Mouse (Mus musculus) neural tube, embryonic 11.5 days (tissue): ENCODE results near the gene Msi2. TPM values are rescaled to one million over a fixed set of nuclear protein-coding genes. Genes with fewer than 3 reads are reported as not detected.

Experiments
- ATAC-seq: fragments of 200-750 bp; cut with Nextera tagmentation; 2 replicates; pipeline ENCODE4 v1.8.0; 2017; ENCODE audit warnings: moderate number of reproducible peaks, mild to moderate bottlenecking, moderate TSS enrichment, moderate library complexity; ENCODE audit not compliant: insufficient read depth, low FRiP score, low TSS enrichment
- DNase-seq: peaks from one replicate; pipeline ENCODE4 v3.0.0-alpha.2; 2015; ENCODE audit warnings: low spot score
- H3K27ac ChIP-seq: fragments of 300-500 bp; sonication (generic); 2 replicates; pipeline ENCODE4 v1.5.1; 2014; ENCODE audit warnings: low read depth, mild to moderate bottlenecking, low read length
- H3K27me3 ChIP-seq: fragments of 300-500 bp; sonication (generic); 2 replicates; pipeline ENCODE4 v1.6.1; 2014; ENCODE audit warnings: mild to moderate bottlenecking, low read length, mixed read lengths; ENCODE audit not compliant: control insufficient read depth, insufficient read depth
- H3K36me3 ChIP-seq: fragments of 300-500 bp; sonication (generic); 2 replicates; pipeline ENCODE4 v1.6.1; 2014; ENCODE audit warnings: mild to moderate bottlenecking, low read length, moderate library complexity, mixed read lengths; ENCODE audit not compliant: control insufficient read depth, insufficient read depth
- H3K4me1 ChIP-seq: fragments of 300-500 bp; sonication (generic); 2 replicates; pipeline ENCODE4 v1.6.1; 2014; ENCODE audit warnings: low read length, mixed read lengths; ENCODE audit not compliant: control insufficient read depth, insufficient read depth
- H3K4me2 ChIP-seq: fragments of 300-500 bp; sonication (generic); 2 replicates; pipeline ENCODE4 v1.6.1; 2014; ENCODE audit warnings: low read depth, mild to moderate bottlenecking, moderate library complexity
- H3K4me3 ChIP-seq: fragments of 300-500 bp; sonication (generic); 2 replicates; pipeline ENCODE4 v1.5.1; 2014; ENCODE audit warnings: low read depth, low read length
- H3K9ac ChIP-seq: fragments of 300-500 bp; sonication (generic); 2 replicates; pipeline ENCODE4 v1.6.1; 2014; ENCODE audit warnings: mild to moderate bottlenecking, low read length
- H3K9me3 ChIP-seq: fragments of 300-500 bp; sonication (generic); 2 replicates; pipeline ENCODE4 v1.6.1; 2016; ENCODE audit warnings: low read length; ENCODE audit not compliant: control insufficient read depth
- WGBS: fragments of 180-500 bp; shearing (Covaris S2); extraction: QIAGEN DNeasy Blood & Tissue Kit; methylation state at CpG from one replicate; pipeline ENCODE4 v1.1.7; 2014; 5-methylcytosine and 5-hydroxymethylcytosine counted together
- polyA plus RNA-seq: library from polyadenylated mRNA; unstranded; fragments of >200 nt; fragmentation: Nextera tagmentation; extraction: Ambion mirVana; gene quantifications from 2 replicates; pipeline ENCODE4 v1.2.1, GENCODE M21; 2014

The Msi2 gene
- polyA plus RNA-seq, 1 experiment from 2014 or later, result 20.6 TPM

DNA sequence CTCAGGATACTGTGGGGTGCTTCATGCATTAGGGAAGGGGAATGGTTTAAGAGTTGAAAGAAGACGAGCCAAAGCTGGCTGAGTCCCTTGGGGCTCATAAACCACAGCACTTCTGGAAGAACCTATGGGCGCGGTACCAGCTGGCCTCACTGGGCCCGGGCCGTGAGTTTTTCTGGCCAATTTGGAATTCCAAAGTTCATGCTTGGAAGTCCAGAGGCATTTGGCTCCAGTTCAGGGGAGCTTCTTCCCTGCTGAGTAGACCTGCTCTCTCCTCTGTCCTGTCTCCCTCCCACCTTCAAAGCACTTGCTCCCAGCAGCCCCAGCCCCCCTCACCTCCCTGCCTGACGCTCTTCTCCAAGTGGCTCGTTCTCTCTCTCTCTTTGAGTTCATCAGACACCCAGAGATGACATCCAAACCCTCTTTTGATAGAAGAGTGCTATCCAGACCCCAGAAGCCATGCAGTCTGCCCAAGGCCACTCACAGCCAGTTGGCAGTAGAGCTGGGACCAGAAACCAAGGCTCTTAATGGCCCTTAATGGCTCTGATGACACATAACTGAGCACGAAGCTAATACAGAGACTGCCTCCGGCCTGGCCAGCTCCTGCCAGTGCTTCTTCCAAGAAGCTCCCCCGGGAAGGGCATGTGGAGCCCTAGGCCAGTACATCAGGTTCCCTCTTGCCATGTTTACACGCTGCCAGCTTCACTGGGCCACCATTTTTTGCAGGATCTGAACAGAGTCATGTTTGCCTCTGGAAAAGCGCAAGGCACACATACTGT lies 204.0 kb downstream of the Msi2 start:
- H3K4me2 ChIP-seq, result no peak overlapping the region
- no peak overlapping the region; the same call in 1 of the 2 replicates for H3K27ac ChIP-seq
- peaks cover 9% of the 10 kb centered on the region for H3K4me1 ChIP-seq
- H3K4me3 ChIP-seq, result no peak overlapping the region
- no peak overlapping the region for H3K9ac ChIP-seq
- 71% methylated on average over 12 of the region's 12 CpGs for WGBS
- DNase-seq (no peak), ATAC-seq (no peak)
- H3K27me3 ChIP-seq, result no peaks in the 10 kb centered on the region
- H3K9me3 ChIP-seq, result no peaks in the 10 kb centered on the region
- H3K36me3 ChIP-seq, result no peaks in the 10 kb centered on the region

- Histone ChIP-seq H3K27me3 (no peaks in the 10 kb centered on the region), H3K9me3 (no peaks in the 10 kb centered on the region), H3K27ac (no peak overlapping the region), H3K4me3 (no peak overlapping the region), H3K4me2 (no peak overlapping the region), H3K36me3 (no peaks in the 10 kb centered on the region), H3K9ac (no peak overlapping the region), H3K4me1 (peaks cover 14% of the 10 kb centered on the region)
- ATAC-seq (0 out of 2 replicates have a peak, but pooled peaks have one; percentile 16), DNase-seq (peak; percentile 60)
- 37% methylated on average over 4 of the region's 4 CpGs for WGBS
Measured at GRCm38 (mm10) chr11:88512580-88512979, 205.7 kb downstream of the Msi2 start.

GRCm38 (mm10) chr11:88510282-88510850 lies 207.9 kb downstream of the Msi2 start:
- no peak for ATAC-seq
- Histone ChIP-seq H3K27ac (no peak overlapping the region), H3K4me1 (peaks cover 20% of the 10 kb centered on the region)

DNA sequence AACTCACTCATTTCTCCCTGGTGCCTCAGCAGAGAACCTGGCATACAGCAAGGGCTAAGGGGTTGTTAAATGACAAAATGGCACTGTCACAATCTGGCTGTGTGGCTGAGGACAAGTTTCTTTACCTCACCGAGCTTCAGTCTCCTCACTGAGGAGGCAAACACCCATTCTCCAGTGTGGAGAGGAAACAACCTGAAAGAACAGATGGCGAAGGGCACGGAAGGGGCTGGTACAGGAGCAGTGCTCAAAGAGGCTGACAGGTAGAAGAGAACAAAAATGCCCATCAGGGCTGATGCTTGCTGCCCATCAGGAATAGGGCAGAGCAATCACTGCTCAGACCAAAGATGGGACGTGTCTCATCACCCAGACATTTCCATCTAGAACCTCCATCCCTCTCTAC lies 208.8 kb downstream of the Msi2 start:
- ATAC-seq (no peak), DNase-seq (no peak)
- no peak overlapping the region for H3K4me2 ChIP-seq
- no peaks in the 10 kb centered on the region for H3K27me3 ChIP-seq
- H3K9me3 ChIP-seq, result no peaks in the 10 kb centered on the region
- no peak overlapping the region for H3K27ac ChIP-seq
- no peak overlapping the region for H3K9ac ChIP-seq
- 89% methylated on average over 4 of the region's 4 CpGs for WGBS
- peaks cover 18% of the 10 kb centered on the region for H3K4me1 ChIP-seq
- H3K4me3 ChIP-seq, result no peak overlapping the region
- H3K36me3 ChIP-seq, result no peaks in the 10 kb centered on the region

More at GRCm38 (mm10) chr11:88510282-88510850, 207.9 kb downstream of the Msi2 start:
- DNase-seq, result no peak
- H3K9me3 ChIP-seq, result no peaks in the 10 kb centered on the region
- H3K4me3 ChIP-seq, result no peak overlapping the region
- 81% methylated on average over 8 of the region's 8 CpGs for WGBS
- H3K4me2 ChIP-seq, result no peak overlapping the region
- H3K36me3 ChIP-seq, result no peaks in the 10 kb centered on the region
- H3K9ac ChIP-seq, result no peak overlapping the region
- no peaks in the 10 kb centered on the region for H3K27me3 ChIP-seq

GRCm38 (mm10) chr11:88508133-88508532 lies 210.2 kb downstream of the Msi2 start:
- H3K9me3 ChIP-seq, result no peaks in the 10 kb centered on the region
- peaks cover 18% of the 10 kb centered on the region for H3K4me1 ChIP-seq
- ATAC-seq, result no peak
- no peak overlapping the region for H3K4me2 ChIP-seq
- 80% methylated on average over 7 of the region's 7 CpGs for WGBS
- no peak for DNase-seq
- no peaks in the 10 kb centered on the region for H3K27me3 ChIP-seq
- H3K4me3 ChIP-seq, result no peak overlapping the region
- no peak overlapping the region for H3K27ac ChIP-seq
- H3K36me3 ChIP-seq, result no peaks in the 10 kb centered on the region
- no peak overlapping the region for H3K9ac ChIP-seq

DNA sequence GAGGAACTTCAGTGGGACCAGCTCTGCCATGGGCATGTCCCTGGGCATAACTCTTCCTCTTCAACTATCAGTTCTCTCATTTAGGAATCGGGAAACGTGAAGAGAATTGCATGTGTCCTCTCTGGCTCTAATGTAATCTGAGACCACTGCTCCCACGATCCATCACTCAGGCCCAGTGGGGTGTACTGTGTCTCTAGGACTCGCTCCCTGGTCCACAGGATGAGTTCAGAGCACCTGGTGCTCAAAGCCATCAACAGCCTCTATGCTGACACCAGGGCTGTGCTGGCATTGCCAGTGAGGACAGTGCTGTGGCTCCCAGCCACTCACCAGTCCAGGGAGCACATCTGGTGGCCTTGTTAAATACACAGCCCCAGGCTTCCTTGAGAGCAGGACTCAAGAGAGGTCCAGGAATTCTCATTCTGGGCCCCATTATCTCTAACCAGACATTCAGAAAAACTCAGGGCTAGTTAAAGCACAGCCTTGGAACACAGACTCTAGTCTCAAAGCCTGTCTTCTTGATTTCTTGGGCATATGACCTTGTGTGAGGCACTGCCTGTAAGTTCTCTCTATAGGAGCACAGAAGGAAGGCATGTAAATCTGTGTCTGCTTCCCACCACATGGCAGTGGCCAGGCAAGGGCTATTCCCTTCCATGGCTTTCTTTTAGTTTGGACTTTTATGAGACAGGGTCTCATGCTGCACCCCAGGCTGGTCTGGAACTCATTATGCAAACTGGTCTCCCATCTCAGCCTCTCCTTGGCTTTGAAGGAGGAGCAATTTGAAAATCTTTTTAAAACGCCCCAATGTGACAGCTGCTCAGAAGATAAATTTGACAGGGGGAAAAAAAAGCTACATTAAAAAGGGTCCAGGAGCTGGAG lies 211.5 kb downstream of the Msi2 start:
- DNase-seq, result peak; percentile 37
- H3K4me2 ChIP-seq, result no peak overlapping the region
- H3K9me3 ChIP-seq, result no peaks in the 10 kb centered on the region
- H3K27ac ChIP-seq, result no peak overlapping the region
- H3K9ac ChIP-seq, result no peak overlapping the region
- H3K4me1 ChIP-seq, result peaks cover 30% of the 10 kb centered on the region
- ATAC-seq, result no peak
- H3K4me3 ChIP-seq, result no peak overlapping the region
- H3K27me3 ChIP-seq, result no peaks in the 10 kb centered on the region
- H3K36me3 ChIP-seq, result no peaks in the 10 kb centered on the region
- WGBS, result 38% methylated on average over 5 of the region's 5 CpGs

DNA sequence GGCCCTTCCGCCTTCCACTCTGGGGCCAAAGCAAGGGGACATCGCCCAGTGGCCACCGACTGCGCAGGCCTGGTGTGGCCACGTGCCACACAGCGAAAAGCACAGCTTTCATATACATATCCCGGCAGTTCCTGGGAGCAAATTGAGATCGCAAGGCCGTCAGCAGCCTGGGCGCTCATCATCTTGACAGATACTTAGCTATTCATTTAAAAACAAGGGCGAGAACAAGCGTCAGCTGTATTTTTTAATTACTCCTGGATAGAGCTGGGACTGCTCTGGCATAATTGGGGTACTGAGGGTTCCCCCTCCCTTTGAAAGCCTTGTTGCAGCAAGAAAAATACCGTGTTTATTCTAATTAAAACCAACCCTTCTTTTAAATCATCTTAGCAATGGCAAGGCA lies 212.2 kb downstream of the Msi2 start:
- no peak overlapping the region for H3K27ac ChIP-seq
- H3K4me1 ChIP-seq, result peaks cover 32% of the 10 kb centered on the region
- WGBS, result 80% methylated on average over 13 of the region's 13 CpGs
- no peaks in the 10 kb centered on the region for H3K27me3 ChIP-seq
- ATAC-seq (no peak), DNase-seq (no peak)
- no peaks in the 10 kb centered on the region for H3K9me3 ChIP-seq
- no peak overlapping the region for H3K4me2 ChIP-seq
- no peak overlapping the region for H3K9ac ChIP-seq
- no peaks in the 10 kb centered on the region for H3K36me3 ChIP-seq
- H3K4me3 ChIP-seq, result no peak overlapping the region

DNA sequence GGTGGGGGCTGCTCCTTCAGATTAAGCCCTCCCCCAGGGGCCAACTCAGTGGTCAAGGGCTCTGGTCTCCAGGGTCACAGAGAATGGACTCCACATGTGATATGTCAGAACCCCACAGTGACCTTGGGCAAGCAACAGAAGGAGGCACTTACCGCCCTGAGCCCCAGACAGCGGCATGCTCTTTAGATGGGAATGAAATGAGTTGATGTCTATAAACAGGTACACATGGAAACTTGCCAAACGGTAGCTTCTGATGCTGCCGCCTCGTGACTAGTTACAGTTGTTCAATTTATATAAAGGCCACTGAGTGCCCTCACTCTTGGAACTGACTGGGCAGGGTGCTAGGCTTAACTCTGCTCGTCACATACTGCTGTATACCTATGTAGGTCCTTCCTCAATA lies 215.7 kb downstream of the Msi2 start:
- no peaks in the 10 kb centered on the region for H3K36me3 ChIP-seq
- 85% methylated on average over 6 of the region's 6 CpGs for WGBS
- no peak overlapping the region for H3K9ac ChIP-seq
- H3K27ac ChIP-seq, result no peak overlapping the region
- DNase-seq (no peak), ATAC-seq (no peak)
- no peak overlapping the region for H3K4me3 ChIP-seq
- no peaks in the 10 kb centered on the region for H3K27me3 ChIP-seq
- H3K4me1 ChIP-seq, result peaks cover 28% of the 10 kb centered on the region
- H3K4me2 ChIP-seq, result no peak overlapping the region
- no peaks in the 10 kb centered on the region for H3K9me3 ChIP-seq
